In genomic region chr4:118271556-118272074, GRCm38 (mm10) we compare ENCODE assay signal across 9 mouse cellular contexts. TPM values are rescaled to one million over a fixed set of nuclear protein-coding genes. Genes with fewer than 3 reads are reported as not detected.
A peak's percentile ranks its signal among the peaks of the same experiment; 100 is the strongest.
DNase-seq lines count a peak whose midpoint lies in the region; ATAC-seq and TF ChIP-seq lines count a peak whose summit lies in the region.
"Had no signal": no experiment of that assay in that cellular context is flagged by ENCODE, and none has a peak within 500 bp of the region (broad histone marks: within the 10 kb centered on the region; RNA-seq: fewer than 3 reads in every experiment).

No protein-coding gene starts in this region.

- no peak overlapping the region for H3K4me3 ChIP-seq in hindbrain, embryonic 13.5 days
- no peak overlapping the region for H3K4me3 ChIP-seq in hindbrain, embryonic 16.5 days (ENCODE audit: low read length)
- H3K4me3 ChIP-seq in thymus, adult 2 months (ENCODE audit: control insufficient read depth, insufficient read depth, low read length) = no peak overlapping the region
- H3K4me3 ChIP-seq in intestine, embryonic 15.5 days (replicated peaks) = no peak overlapping the region
- H3K4me3 ChIP-seq in gastrocnemius, adult 2 months = no peak overlapping the region
- H3K4me3 ChIP-seq: left cerebral cortex, adult 2 months; neural tube, embryonic 12.5 days had no signal

- no peaks in the 10 kb centered on the region for H3K9me3 ChIP-seq in hindbrain, embryonic 13.5 days
- H3K9me3 ChIP-seq in hindbrain, embryonic 16.5 days (ENCODE audit: control insufficient read depth, low read length) = no peaks in the 10 kb centered on the region
- H3K9me3 ChIP-seq in intestine, embryonic 15.5 days = no peaks in the 10 kb centered on the region
- H3K9me3 ChIP-seq: neural tube, embryonic 12.5 days had no signal

- H3K36me3 ChIP-seq in hindbrain, embryonic 13.5 days = peaks cover 68% of the 10 kb centered on the region
- peaks cover 13% of the 10 kb centered on the region for H3K36me3 ChIP-seq in hindbrain, embryonic 16.5 days (ENCODE audit: control insufficient read depth, insufficient read depth, low read length)
- H3K36me3 ChIP-seq in thymus, adult 2 months (ENCODE audit: control insufficient read depth, insufficient read depth, low read length) = peaks cover 12% of the 10 kb centered on the region; the same call in 1 of the 2 replicates
- peaks cover 22% of the 10 kb centered on the region for H3K36me3 ChIP-seq in intestine, embryonic 15.5 days

- intact Hi-C loops in gastrocnemius, adult 2 months (cut with DNase I) = no loop called here

- no peaks in the 10 kb centered on the region for H3K27me3 ChIP-seq in hindbrain, embryonic 13.5 days
- no peaks in the 10 kb centered on the region for H3K27me3 ChIP-seq in hindbrain, embryonic 16.5 days (replicated peaks; ENCODE audit: control insufficient read depth, insufficient read depth, low read length)
- H3K27me3 ChIP-seq in thymus, adult 2 months (ENCODE audit: control insufficient read depth, insufficient read depth, low read length) = no peaks in the 10 kb centered on the region
- no peaks in the 10 kb centered on the region for H3K27me3 ChIP-seq in intestine, embryonic 15.5 days (replicated peaks)
- H3K27me3 ChIP-seq: neural tube, embryonic 12.5 days had no signal

- peaks cover 73% of the 10 kb centered on the region for H3K4me1 ChIP-seq in hindbrain, embryonic 13.5 days (replicated peaks)
- H3K4me1 ChIP-seq in hindbrain, embryonic 16.5 days (ENCODE audit: control insufficient read depth, insufficient read depth, low read depth, low read length) = peaks cover 35% of the 10 kb centered on the region
- H3K4me1 ChIP-seq in thymus, adult 2 months (replicated peaks; ENCODE audit: control insufficient read depth, insufficient read depth, low read length) = peaks cover 27% of the 10 kb centered on the region
- peaks cover 60% of the 10 kb centered on the region for H3K4me1 ChIP-seq in intestine, embryonic 15.5 days (replicated peaks)

- H3K9ac ChIP-seq in hindbrain, embryonic 13.5 days = no peak overlapping the region
- no peak overlapping the region for H3K9ac ChIP-seq in hindbrain, embryonic 16.5 days (ENCODE audit: low read depth, low read length)
- no peak overlapping the region for H3K9ac ChIP-seq in intestine, embryonic 15.5 days
- H3K9ac ChIP-seq: neural tube, embryonic 12.5 days had no signal

- no peak for DNase-seq in thymus, adult 2 months
- no peak for DNase-seq in thymus, adult 18-20 months
- DNase-seq in gastrocnemius, adult 2 months = no peak
- no peak for DNase-seq in left cerebral cortex, adult 8-10 months (ENCODE audit: low spot score in 2 of 2)

- 70% methylated on average over 9 of the region's 9 CpGs for WGBS in hindbrain, embryonic 13.5 days
- WGBS in hindbrain, embryonic 16.5 days = 65% methylated on average over 9 of the region's 9 CpGs
- 67% methylated on average over 9 of the region's 9 CpGs for WGBS in thymus, adult 2 months
- WGBS in intestine, embryonic 15.5 days = 77% methylated on average over 9 of the region's 9 CpGs

- no peak overlapping the region for H3K4me2 ChIP-seq in hindbrain, embryonic 13.5 days
- no peak overlapping the region for H3K4me2 ChIP-seq in hindbrain, embryonic 16.5 days (ENCODE audit: low read length)
- peak overlapping the region; percentile 19; the same call in 1 of the 2 replicates for H3K4me2 ChIP-seq in intestine, embryonic 15.5 days (replicated peaks)
- H3K4me2 ChIP-seq: neural tube, embryonic 12.5 days had no signal

- no peak for TF ChIP-seq CTCF in thymus, adult 2 months (IDR thresholded peaks at IDR 0.05; ENCODE audit: borderline replicate concordance, control insufficient read depth, extremely low read depth, insufficient read depth, low read length, poor library complexity)
- no peak for TF ChIP-seq CTCF in gastrocnemius, adult 2 months (IDR thresholded peaks at IDR 0.05)

- TF ChIP-seq POLR2A in thymus, adult 2 months (IDR thresholded peaks at IDR 0.05; ENCODE audit: control insufficient read depth, extremely low read depth, insufficient read depth, low read length, poor library complexity) = no peak

- peak overlapping the region; percentile 30; the same call in 1 of the 2 replicates for H3K27ac ChIP-seq in hindbrain, embryonic 13.5 days
- no peak overlapping the region for H3K27ac ChIP-seq in hindbrain, embryonic 16.5 days (ENCODE audit: low read depth, low read length)
- peak overlapping the region; percentile 60; the same call in 1 of the 2 replicates for H3K27ac ChIP-seq in thymus, adult 2 months (ENCODE audit: control insufficient read depth, insufficient read depth, low read length)
- H3K27ac ChIP-seq in intestine, embryonic 15.5 days = peak overlapping the region; percentile 87
- H3K27ac ChIP-seq in gastrocnemius, adult 2 months = no peak overlapping the region
- H3K27ac ChIP-seq: left cerebral cortex, adult 2 months; neural tube, embryonic 12.5 days had no signal

- ATAC-seq in hindbrain, embryonic 13.5 days (ENCODE audit: low FRiP score) = no peak
- ATAC-seq in hindbrain, embryonic 16.5 days = no peak
- no peak for ATAC-seq in intestine, embryonic 15.5 days

RNA-seq across cellular contexts. Expression of gene Ptprf, which starts 19.6 kb away (rescaled TPM):
- 79.7 and 82.0 TPM in 2 replicates for polyA plus RNA-seq in hindbrain, embryonic 13.5 days (2015; fragmentation: Nextera tagmentation; extraction: Ambion mirVana)
- 71.7 and 88.1 TPM in 2 replicates for polyA plus RNA-seq in hindbrain, embryonic 16.5 days (2015; fragmentation: Nextera tagmentation; extraction: Ambion mirVana)
- polyA plus RNA-seq in thymus, adult 2 months (2012; rRNA removed) = 165 and 202 TPM in 2 replicates
- 57.7 and 62.4 TPM in 2 replicates for polyA plus RNA-seq in intestine, embryonic 15.5 days (2015; fragmentation: Nextera tagmentation; extraction: Ambion mirVana)
- total RNA-seq in gastrocnemius, adult 2 months (2021) = 1 to 10 TPM; 1.5 to 2.5 TPM
- 100 to 1,000 TPM in 3 of 4 experiments, 10 to 100 TPM in 1; 96.0 to 114 (median 107) TPM for total RNA-seq in left cerebral cortex, adult 8-10 months (2022)

Comparison
In these comparisons a context has a peak if more than half of its experiments do, and no peak if none do; other contexts are left out.
1. H3K27ac ChIP-seq: peak in hindbrain, embryonic 13.5 days (single experiment), thymus, adult 2 months (single experiment) and intestine, embryonic 15.5 days (single experiment); none in hindbrain, embryonic 16.5 days (single experiment) and gastrocnemius, adult 2 months (single experiment).